Mouse (Mus musculus) G1E (cell line): ENCODE measurements around the gene 2010111I01Rik.
"Not testable (repeated sequence)": the region's sequence is repeated elsewhere in the genome, so short reads cannot be mapped to it uniquely, and the experiment has no call there.

Experiments
- CTCF ChIP-seq: IDR thresholded peaks from 2 replicates; pipeline ENCODE4 v1.5.1; 2012; ENCODE audit warnings: low read depth, low read length, inconsistent platforms, mixed read lengths
- GATA1 ChIP-seq: IDR thresholded peaks from 2 replicates; pipeline ENCODE4 v1.6.1; 2012; ENCODE audit warnings: borderline replicate concordance, low read length, inconsistent platforms, mixed read lengths
- POLR2AphosphoS5 ChIP-seq: IDR thresholded peaks from 2 replicates; pipeline ENCODE4 v1.6.1; 2012; ENCODE audit warnings: low read depth, low read length, inconsistent platforms; ENCODE audit not compliant: insufficient replicate concordance
- TAL1 ChIP-seq: conservative IDR thresholded peaks from 2 replicates; pipeline ENCODE4 v1.6.1; 2012; ENCODE audit warnings: low read depth, low read length, inconsistent platforms, mixed read lengths

DNA sequence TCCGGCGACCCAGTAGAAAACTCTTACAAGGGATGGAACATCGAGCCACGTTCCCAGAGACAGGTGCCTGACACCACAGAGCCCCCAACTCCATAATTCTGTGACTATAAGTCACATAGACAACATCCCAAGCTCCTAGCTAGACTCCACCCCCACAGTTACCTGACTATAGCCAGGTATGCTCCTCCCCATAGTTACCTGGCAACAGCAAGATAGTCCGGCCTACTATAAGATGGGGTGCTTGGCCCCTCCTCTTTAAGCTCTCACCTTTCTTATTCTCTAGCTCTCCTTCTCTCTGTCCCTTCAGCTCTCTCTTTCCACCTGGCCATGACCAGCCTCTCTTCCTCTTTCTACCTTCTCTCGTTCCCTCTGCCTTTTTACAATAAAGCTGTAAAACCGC, 118.4 kb downstream of the 2010111I01Rik start:
- TF ChIP-seq GATA1, CTCF, POLR2AphosphoS5, TAL1: not testable (repeated sequence)
